ENCODE assay signal across 20 mouse cellular contexts in genomic region chr10:41632062-41632461, GRCm38 (mm10).
DNase-seq lines count a peak whose midpoint lies in the region; TF ChIP-seq lines count a peak whose summit lies in the region.
"Had no signal": no experiment of that assay in that cellular context is flagged by ENCODE, and none has a peak within 500 bp of the region (broad histone marks: within the 10 kb centered on the region; RNA-seq: fewer than 3 reads in every experiment).

No protein-coding gene starts in this region.

- no peaks in the 10 kb centered on the region for H3K9me3 ChIP-seq in E14TG2a.4 (ENCODE audit: low read length)
- H3K9me3 ChIP-seq in hindbrain, embryonic 10.5 days, result no peaks in the 10 kb centered on the region
- H3K9me3 ChIP-seq: embryonic facial prominence, embryonic 12.5 days; forebrain, embryonic 13.5 days; heart, embryonic 15.5 days; midbrain, embryonic 12.5 days; neural tube, embryonic 13.5 days had no signal

- 0 out of 2 replicates have a peak, but pooled peaks have one; percentile 9 for TF ChIP-seq CTCF in kidney, adult 2 months (conservative IDR thresholded peaks at IDR 0.05; ENCODE audit: insufficient read depth, insufficient read length, low read depth, low read length)
- peak; percentile 35 for TF ChIP-seq CTCF in E14TG2a.4 (conservative IDR thresholded peaks at IDR 0.05; ENCODE audit: low read length)

- DNase-seq in kidney, adult 2 months, result no peak
- no peak for DNase-seq in kidney, adult 8-10 months
- DNase-seq in A20 (ENCODE audit: low read depth, low spot score) (peak; percentile 36), ZHBTc4 (ENCODE audit: low read depth, low spot score) (peak; percentile 61)
- DNase-seq in hindbrain, embryonic 10.5 days (ENCODE audit: low spot score), result no peak
- DNase-seq in adrenal gland, postnatal 25 days, result no peak
- no peak for DNase-seq in thymus, postnatal 36 days
- DNase-seq: adrenal gland, postnatal 36 days; cerebellum, adult 9-11 months; gastrocnemius, postnatal 25 days; kidney, postnatal 36 days; lung, postnatal 36 days; thymus, postnatal 4 days had no signal

- H3K27me3 ChIP-seq in kidney, adult 2 months (replicated peaks; ENCODE audit: control insufficient read depth, insufficient read depth, low read length), result no peaks in the 10 kb centered on the region
- no peaks in the 10 kb centered on the region; the same call in 1 of the 2 replicates for H3K27me3 ChIP-seq in E14TG2a.4 (ENCODE audit: insufficient read depth, low read length)
- no peaks in the 10 kb centered on the region for H3K27me3 ChIP-seq in hindbrain, embryonic 10.5 days (ENCODE audit: insufficient read depth, poor library complexity, severe bottlenecking)
- H3K27me3 ChIP-seq: embryonic facial prominence, embryonic 12.5 days; forebrain, embryonic 13.5 days; heart, embryonic 15.5 days; neural tube, embryonic 13.5 days had no signal

- no peak overlapping the region for H3K4me3 ChIP-seq in kidney, adult 2 months (ENCODE audit: insufficient read depth, low read depth, low read length)
- H3K4me3 ChIP-seq in E14TG2a.4 (replicated peaks; ENCODE audit: low read length), result no peak overlapping the region
- no peak overlapping the region for H3K4me3 ChIP-seq in hindbrain, embryonic 10.5 days
- H3K4me3 ChIP-seq: embryonic facial prominence, embryonic 12.5 days; erythroblast, embryonic 14.5 days; forebrain, embryonic 13.5 days; heart, embryonic 15.5 days; midbrain, embryonic 12.5 days; neural tube, embryonic 13.5 days had no signal

- H3K27ac ChIP-seq in kidney, adult 2 months (ENCODE audit: insufficient read depth, low read depth, low read length), result no peak overlapping the region
- no peak overlapping the region for H3K27ac ChIP-seq in hindbrain, embryonic 10.5 days
- H3K27ac ChIP-seq: embryonic facial prominence, embryonic 12.5 days; forebrain, embryonic 13.5 days; heart, embryonic 15.5 days; midbrain, embryonic 12.5 days; neural tube, embryonic 13.5 days had no signal

- no peak for TF ChIP-seq POLR2A in kidney, adult 2 months (IDR thresholded peaks at IDR 0.05; ENCODE audit: low read depth, low read length)

- H3K4me1 ChIP-seq in kidney, adult 2 months (ENCODE audit: control insufficient read depth, insufficient read depth, low read length), result no peaks in the 10 kb centered on the region
- peaks cover 13% of the 10 kb centered on the region for H3K4me1 ChIP-seq in E14TG2a.4 (replicated peaks; ENCODE audit: low read depth, low read length)
- H3K4me1 ChIP-seq in hindbrain, embryonic 10.5 days (replicated peaks), result 0 out of 2 replicates have a peak, but pooled peaks cover 2% of the 10 kb centered on the region
- H3K4me1 ChIP-seq: embryonic facial prominence, embryonic 12.5 days; forebrain, embryonic 13.5 days; heart, embryonic 15.5 days; midbrain, embryonic 12.5 days; neural tube, embryonic 13.5 days had no signal

- WGBS in kidney, adult 2 months, result 98% methylated on average over 1 of the region's 1 CpGs
- 100% methylated on average over 1 of the region's 1 CpGs for WGBS in hindbrain, embryonic 10.5 days

- no peaks in the 10 kb centered on the region for H3K36me3 ChIP-seq in kidney, adult 2 months (ENCODE audit: control insufficient read depth, insufficient read depth, low read length)
- H3K36me3 ChIP-seq in E14TG2a.4 (ENCODE audit: insufficient read depth, low read length), result no peaks in the 10 kb centered on the region
- no peaks in the 10 kb centered on the region for H3K36me3 ChIP-seq in hindbrain, embryonic 10.5 days
- H3K36me3 ChIP-seq: embryonic facial prominence, embryonic 12.5 days; heart, embryonic 15.5 days; midbrain, embryonic 12.5 days; neural tube, embryonic 13.5 days had no signal

Comparison
In these comparisons a context has a peak if more than half of its experiments do, and no peak if none do; other contexts are left out.
1. DNase-seq: peak in A20 (single experiment) and ZHBTc4 (single experiment); none in kidney, adult 2 months (single experiment), kidney, adult 8-10 months (0 of 2), hindbrain, embryonic 10.5 days (single experiment), adrenal gland, postnatal 25 days (single experiment) and thymus, postnatal 36 days (0 of 2).